Comparison of ENCODE assay signal across 21 mouse cellular contexts in the genomic region with DNA sequence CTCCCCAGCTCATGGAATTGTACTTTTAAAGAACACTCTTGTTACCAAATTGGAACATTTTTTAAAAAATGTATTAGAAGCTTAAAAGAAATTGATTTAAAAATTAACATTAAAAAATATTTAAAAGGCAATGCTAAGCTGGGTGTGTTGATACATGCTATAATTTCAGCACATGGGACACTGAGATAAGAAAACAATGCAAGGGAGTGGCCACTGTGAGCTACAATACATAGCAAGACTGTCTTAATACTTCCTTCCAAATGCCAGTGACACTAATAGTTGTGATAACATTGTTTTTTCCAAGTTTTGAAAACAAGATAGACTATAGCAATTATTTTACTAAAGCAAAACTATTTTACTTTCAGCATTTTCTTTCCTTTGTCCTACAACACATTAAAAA.
"Had no signal": no experiment of that assay in that cellular context is flagged by ENCODE, and none has a peak within 500 bp of the region (broad histone marks: within the 10 kb centered on the region; RNA-seq: fewer than 3 reads in every experiment).

No protein-coding gene starts in this region.

- H3K4me1 ChIP-seq: intestine, embryonic 15.5 days; kidney, embryonic 15.5 days; limb, embryonic 12.5 days; limb, embryonic 15.5 days; lung, embryonic 15.5 days; midbrain, embryonic 12.5 days; midbrain, embryonic 15.5 days; neural tube, embryonic 13.5 days; stomach, embryonic 15.5 days had no signal

- H3K4me2 ChIP-seq: intestine, embryonic 15.5 days; kidney, embryonic 15.5 days; limb, embryonic 12.5 days; limb, embryonic 15.5 days; lung, embryonic 15.5 days; midbrain, embryonic 12.5 days; midbrain, embryonic 15.5 days; neural tube, embryonic 13.5 days; stomach, embryonic 15.5 days had no signal

- H3K4me3 ChIP-seq: intestine, embryonic 15.5 days; kidney, embryonic 15.5 days; limb, embryonic 12.5 days; limb, embryonic 15.5 days; lung, embryonic 15.5 days; midbrain, embryonic 12.5 days; midbrain, embryonic 15.5 days; myocyte; neural tube, embryonic 13.5 days; stomach, embryonic 15.5 days had no signal

- ATAC-seq: intestine, embryonic 15.5 days; midbrain, embryonic 15.5 days had no signal

- H3K9ac ChIP-seq: intestine, embryonic 15.5 days; kidney, embryonic 15.5 days; limb, embryonic 12.5 days; limb, embryonic 15.5 days; lung, embryonic 15.5 days; midbrain, embryonic 12.5 days; midbrain, embryonic 15.5 days; neural tube, embryonic 13.5 days; stomach, embryonic 15.5 days had no signal

- H3K9me3 ChIP-seq: intestine, embryonic 15.5 days; kidney, embryonic 15.5 days; limb, embryonic 12.5 days; limb, embryonic 15.5 days; lung, embryonic 15.5 days; midbrain, embryonic 12.5 days; midbrain, embryonic 15.5 days; neural tube, embryonic 13.5 days; stomach, embryonic 15.5 days had no signal

- H3K36me3 ChIP-seq: intestine, embryonic 15.5 days; limb, embryonic 15.5 days; lung, embryonic 15.5 days; midbrain, embryonic 15.5 days; stomach, embryonic 15.5 days had no signal

- H3K27me3 ChIP-seq: intestine, embryonic 15.5 days; kidney, embryonic 15.5 days; limb, embryonic 12.5 days; limb, embryonic 15.5 days; lung, embryonic 15.5 days; midbrain, embryonic 12.5 days; midbrain, embryonic 15.5 days; neural tube, embryonic 13.5 days; stomach, embryonic 15.5 days had no signal

- H3K27ac ChIP-seq: intestine, embryonic 15.5 days; kidney, embryonic 15.5 days; limb, embryonic 12.5 days; limb, embryonic 15.5 days; lung, embryonic 15.5 days; midbrain, embryonic 12.5 days; midbrain, embryonic 15.5 days; neural tube, embryonic 13.5 days; stomach, embryonic 15.5 days had no signal

- DNase-seq: kidney, adult 11 months; kidney, adult 8-10 months; kidney, postnatal 10 days; kidney, postnatal 36 days; left cerebral cortex, postnatal 4 days; lung, postnatal 10 days; lung, postnatal 36 days; retina, postnatal 1 day; right cerebral cortex, postnatal 25 days; spleen, adult 18-20 months; thymus, postnatal 25 days had no signal
